Mouse (Mus musculus) heart, embryonic 14.5 days (tissue): ENCODE measurements around the gene Bmper. TPM values are rescaled to one million over a fixed set of nuclear protein-coding genes. Genes with fewer than 3 reads are reported as not detected.

Experiments used
- ATAC-seq: fragments of 200-750 bp; cut with Nextera tagmentation; 2 replicates; pipeline ENCODE4 v1.8.0; 2017; ENCODE audit warnings: low read depth, moderate TSS enrichment; ENCODE audit not compliant: insufficient number of reproducible peaks, insufficient read depth, low FRiP score
- H3K27ac ChIP-seq, 2 experiments: fragments of 200-500 bp in 1 of 2; fragments of 300-500 bp in 1 of 2; sonication (generic) in 1 of 2; replicated peaks in 1 of 2; 2 replicates each; pipeline ENCODE4 v1.5.1; 2012 to 2014; ENCODE audit warnings: low read depth in 2 of 2, low read length in 2 of 2, control low read depth in 1 of 2, mild to moderate bottlenecking in 1 of 2, mixed read lengths in 1 of 2; ENCODE audit not compliant: control insufficient read depth in 1 of 2, insufficient read depth in 1 of 2
- H3K27me3 ChIP-seq: fragments of 300-500 bp; sonication (generic); 2 replicates; pipeline ENCODE4 v1.6.1; 2014; ENCODE audit warnings: mild to moderate bottlenecking, low read length, control low read depth; ENCODE audit not compliant: control insufficient read depth, insufficient read depth
- H3K36me3 ChIP-seq: fragments of 300-500 bp; sonication (generic); 2 replicates; pipeline ENCODE4 v1.6.1; 2014; ENCODE audit warnings: mild to moderate bottlenecking, control low read depth, low read length, mixed read lengths; ENCODE audit not compliant: control insufficient read depth, insufficient read depth
- H3K4me1 ChIP-seq, 2 experiments: fragments of 200-500 bp in 1 of 2; fragments of 300-500 bp in 1 of 2; sonication (generic) in 1 of 2; 2 replicates each; pipeline ENCODE4 v1.6.1; 2012 to 2014; ENCODE audit warnings: low read length in 2 of 2, control low read depth in 1 of 2, mixed read lengths in 1 of 2; ENCODE audit not compliant: control insufficient read depth in 2 of 2, insufficient read depth in 2 of 2
- H3K4me2 ChIP-seq: fragments of 300-500 bp; sonication (generic); 2 replicates; pipeline ENCODE4 v1.6.1; 2014; ENCODE audit warnings: mild to moderate bottlenecking, low read length
- H3K4me3 ChIP-seq, 2 experiments: fragments of 200-500 bp in 1 of 2; fragments of 300-500 bp in 1 of 2; sonication (generic) in 1 of 2; 2 replicates each; pipeline ENCODE4 v1.5.1; 2012 to 2014; ENCODE audit warnings: low read length in 2 of 2, mild to moderate bottlenecking in 2 of 2, control low read depth in 1 of 2, low read depth in 1 of 2, moderate library complexity in 1 of 2; ENCODE audit not compliant: control insufficient read depth in 1 of 2, insufficient read depth in 1 of 2
- H3K9ac ChIP-seq: fragments of 300-500 bp; sonication (generic); 2 replicates; pipeline ENCODE4 v1.6.1; 2014; ENCODE audit warnings: mild to moderate bottlenecking, low read length
- H3K9me3 ChIP-seq: fragments of 300-500 bp; sonication (generic); 2 replicates; pipeline ENCODE4 v1.6.1; 2016; ENCODE audit warnings: low read length, control low read depth; ENCODE audit not compliant: control insufficient read depth
- WGBS: fragments of 180-500 bp; shearing (Covaris S2); extraction: QIAGEN DNeasy Blood & Tissue Kit; methylation state at CpG from one replicate; pipeline ENCODE4 v1.1.7; 2014; 5-methylcytosine and 5-hydroxymethylcytosine counted together
- polyA plus RNA-seq: library from polyadenylated mRNA; unstranded; fragments of >200 nt; fragmentation: Nextera tagmentation; extraction: Ambion mirVana; gene quantifications from 2 replicates; pipeline ENCODE4 v1.2.1, GENCODE M21; 2014

Bmper gene
- polyA plus RNA-seq, 1 experiment from 2014 or later, result 7.9 TPM

- Histone ChIP-seq H3K27ac (no peak overlapping the region), H3K4me1 (peaks cover 4 to 7% of the 10 kb centered on the region in 2 experiments; a peak in 3 of 4 replicates), H3K9ac (no peak overlapping the region), H3K27me3 (no peaks in the 10 kb centered on the region), H3K9me3 (no peaks in the 10 kb centered on the region), H3K36me3 (no peaks in the 10 kb centered on the region), H3K4me2 (no peak overlapping the region), H3K4me3 (no peak overlapping the region)
- no peak for ATAC-seq
- 76% methylated on average over 6 of the region's 6 CpGs for WGBS
Observed at GRCm38 (mm10) chr9:23251001-23251400, 28.1 kb downstream of the Bmper start.

GRCm38 (mm10) chr9:23253624-23254023 is 30.7 kb downstream of the Bmper start:
- Histone ChIP-seq H3K27ac (no peak overlapping the region), H3K4me2 (peak overlapping the region; percentile 57; the same call in 1 of the 2 replicates), H3K4me1 (peaks cover 4 to 7% of the 10 kb centered on the region in 2 experiments; a peak in 3 of 4 replicates), H3K9me3 (no peaks in the 10 kb centered on the region), H3K36me3 (no peaks in the 10 kb centered on the region), H3K4me3 (no peak overlapping the region), H3K27me3 (no peaks in the 10 kb centered on the region), H3K9ac (no peak overlapping the region)
- ATAC-seq, result no peak
- 79% methylated on average over 6 of the region's 6 CpGs for WGBS

- WGBS, result 47% methylated on average over 37 of the region's 37 CpGs
- H3K9me3 ChIP-seq, result 0 out of 2 replicates have a peak, but pooled peaks cover 3% of the 10 kb centered on the region
- no peaks in the 10 kb centered on the region for H3K36me3 ChIP-seq
- H3K4me2 ChIP-seq, result peak overlapping the region; percentile 57
- peaks cover 4 to 7% of the 10 kb centered on the region in 2 experiments; a peak in 3 of 4 replicates for H3K4me1 ChIP-seq
- H3K27ac ChIP-seq, result no peak overlapping the region
- H3K9ac ChIP-seq, result 0 out of 2 replicates have a peak overlapping the region, but pooled peaks have one; percentile 2
- peak overlapping the region; percentile 20 to 22 for H3K4me3 ChIP-seq
- no peaks in the 10 kb centered on the region for H3K27me3 ChIP-seq
- ATAC-seq, result no peak
Observed at GRCm38 (mm10) chr9:23254237-23255214, 31.6 kb downstream of the Bmper start.

GRCm38 (mm10) chr9:23255841-23256240 is 33.0 kb downstream of the Bmper start:
- Histone ChIP-seq H3K9ac (no peak overlapping the region), H3K36me3 (no peaks in the 10 kb centered on the region), H3K9me3 (0 out of 2 replicates have a peak, but pooled peaks cover 3% of the 10 kb centered on the region), H3K4me3 (no peak overlapping the region), H3K27ac (no peak overlapping the region), H3K4me1 (peaks cover 4 to 7% of the 10 kb centered on the region in 2 experiments; a peak in 3 of 4 replicates), H3K27me3 (no peaks in the 10 kb centered on the region), H3K4me2 (no peak overlapping the region)
- ATAC-seq, result no peak
- WGBS, result 87% methylated on average over 2 of the region's 2 CpGs

GRCm38 (mm10) chr9:23256576-23256975 is 33.7 kb downstream of the Bmper start:
- no peaks in the 10 kb centered on the region for H3K27me3 ChIP-seq
- no peak for ATAC-seq
- 62% methylated on average over 2 of the region's 2 CpGs for WGBS
- peaks cover 4 to 7% of the 10 kb centered on the region in 2 experiments; a peak in 3 of 4 replicates for H3K4me1 ChIP-seq
- no peak overlapping the region for H3K27ac ChIP-seq
- H3K36me3 ChIP-seq, result no peaks in the 10 kb centered on the region
- H3K9ac ChIP-seq, result no peak overlapping the region
- 0 out of 2 replicates have a peak, but pooled peaks cover 3% of the 10 kb centered on the region for H3K9me3 ChIP-seq
- no peak overlapping the region for H3K4me3 ChIP-seq
- H3K4me2 ChIP-seq, result no peak overlapping the region

GRCm38 (mm10) chr9:23261834-23262233 is 39.0 kb downstream of the Bmper start:
- no peaks in the 10 kb centered on the region for H3K27me3 ChIP-seq
- H3K4me3 ChIP-seq, result no peak overlapping the region
- no peak overlapping the region for H3K9ac ChIP-seq
- ATAC-seq, result no peak
- H3K4me2 ChIP-seq, result no peak overlapping the region
- 86% methylated on average over 3 of the region's 3 CpGs for WGBS
- 0 out of 2 replicates have a peak, but pooled peaks cover 3% of the 10 kb centered on the region for H3K9me3 ChIP-seq
- no peaks in the 10 kb centered on the region for H3K4me1 ChIP-seq
- H3K27ac ChIP-seq, result no peak overlapping the region
- no peaks in the 10 kb centered on the region for H3K36me3 ChIP-seq

- no peak overlapping the region for H3K4me2 ChIP-seq
- no peak for ATAC-seq
- H3K27ac ChIP-seq, result no peak overlapping the region
- H3K36me3 ChIP-seq, result no peaks in the 10 kb centered on the region
- 0 out of 2 replicates have a peak, but pooled peaks cover 3% of the 10 kb centered on the region for H3K9me3 ChIP-seq
- H3K9ac ChIP-seq, result no peak overlapping the region
- no peaks in the 10 kb centered on the region for H3K27me3 ChIP-seq
- no peak overlapping the region for H3K4me3 ChIP-seq
- 88% methylated on average over 7 of the region's 7 CpGs for WGBS
- no peaks in the 10 kb centered on the region for H3K4me1 ChIP-seq
Observed at GRCm38 (mm10) chr9:23262851-23263250, 40.0 kb downstream of the Bmper start.
